Mouse (Mus musculus): ENCODE data around the gene Ucp3.

DNA sequence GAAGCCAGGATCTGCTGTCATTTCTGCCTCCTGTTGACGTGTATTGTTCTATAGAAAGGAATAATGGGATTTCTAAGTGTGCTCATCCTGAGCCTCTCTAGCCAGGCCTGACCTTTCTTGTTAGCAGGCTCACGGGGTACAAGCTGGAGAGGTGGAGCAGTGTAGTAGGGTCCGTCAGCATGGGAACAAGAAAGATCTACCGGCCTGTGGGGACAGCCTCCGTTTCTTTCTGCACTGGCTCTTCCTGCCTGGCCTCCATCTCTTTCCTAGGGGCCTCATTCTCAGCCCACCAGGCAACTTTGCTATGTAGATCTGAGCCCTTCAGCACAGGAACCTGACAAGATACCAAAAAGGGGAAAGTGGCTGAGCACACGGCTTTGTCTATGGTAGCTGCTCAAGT lies 4.0 kb upstream of the Ucp3 start:
- TF ChIP-seq CTCF (IDR thresholded peaks at IDR 0.05; ENCODE audit: borderline replicate concordance, insufficient read depth, low read depth, low read length) (no peak), POLR2A (IDR thresholded peaks at IDR 0.05; ENCODE audit: borderline replicate concordance, insufficient read depth, low read length) (no peak)

Measured in cerebellum, adult 2 months (tissue).